Mouse (Mus musculus) left cerebral cortex, postnatal 10 days (tissue): Measurements from ENCODE around the gene Slc7a11. TPM values are rescaled to one million over a fixed set of nuclear protein-coding genes. Genes with fewer than 3 reads are reported as not detected.
"Not testable (repeated sequence)": the region's sequence is repeated elsewhere in the genome, so short reads cannot be mapped to it uniquely, and the experiment has no call there.

ENCODE experiments used
- DNase-seq, 2 experiments: peaks; one replicate each; pipeline ENCODE4 v3.0.0; 2021 to 2022; ENCODE audit warnings: low spot score in 2 of 2, mixed read lengths in 1 of 2; ENCODE audit errors: extremely low spot score in 1 of 2
- intact Hi-C: fragments of 180-260 bp; cut with DNase I; formaldehyde crosslinking; loops from one replicate; pipeline ENCODE4 v1.15.1; 2025
- total RNA-seq, 2 experiments: library from RNA; stranded (reverse); gene quantifications; 2 replicates each; pipeline ENCODE4 v1.2.3; 2021

Slc7a11 gene
- total RNA-seq: 10 to 100 TPM; 15.4 to 23.0 TPM

DNA sequence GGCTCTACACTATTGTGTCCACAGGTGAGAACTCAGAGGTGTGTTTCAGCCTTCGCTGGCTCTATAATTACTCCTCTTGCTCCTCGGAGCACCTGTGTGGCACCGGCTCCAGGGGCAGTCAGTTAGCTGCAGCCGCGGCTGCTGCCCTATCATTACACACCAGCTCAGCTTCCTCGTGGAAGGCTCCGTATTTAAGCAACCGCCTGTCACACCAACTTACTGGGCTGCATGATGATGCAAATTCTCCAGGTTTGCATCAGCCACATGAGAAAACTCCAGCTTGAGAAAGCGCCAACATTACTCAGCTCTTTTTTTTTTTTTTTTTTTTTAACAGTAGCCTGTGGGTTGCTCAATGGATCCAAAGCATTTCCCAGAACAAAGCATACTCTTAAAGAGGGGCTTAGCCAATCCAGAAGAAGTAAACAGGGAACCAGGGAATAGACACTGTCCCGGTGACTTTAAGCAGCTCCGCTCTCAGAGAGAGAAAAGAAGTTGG lies at the start of gene Slc7a11:
TSS of gene Slc7a11 (minus strand) at position 194 of the 496 bp plus-strand sequence.
- peak in 1 of 2 experiments; percentile 40 for DNase-seq
- intact Hi-C loops: no loop called here

DNA sequence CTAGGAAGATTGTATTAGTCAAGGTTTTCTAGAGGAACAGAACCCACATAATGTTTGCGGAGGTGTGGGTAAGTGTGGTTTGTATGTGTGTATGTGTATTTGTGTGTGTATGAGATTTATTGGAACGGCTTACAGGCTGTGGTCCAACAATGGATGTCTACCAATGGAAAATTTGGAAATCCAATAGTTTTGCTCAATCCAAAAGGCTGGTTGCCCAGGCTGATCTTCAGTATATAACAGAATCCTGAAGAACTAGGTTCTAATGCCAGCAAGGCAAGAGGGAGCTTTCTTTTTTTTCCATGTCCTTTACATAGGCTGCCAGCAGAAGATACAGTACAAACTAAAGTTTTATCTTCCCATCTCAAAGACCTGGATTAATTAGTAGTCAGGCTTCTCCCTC lies 48.3 kb upstream of the Slc7a11 start:
- intact Hi-C loops: no loop called here
- no peak for DNase-seq

DNA sequence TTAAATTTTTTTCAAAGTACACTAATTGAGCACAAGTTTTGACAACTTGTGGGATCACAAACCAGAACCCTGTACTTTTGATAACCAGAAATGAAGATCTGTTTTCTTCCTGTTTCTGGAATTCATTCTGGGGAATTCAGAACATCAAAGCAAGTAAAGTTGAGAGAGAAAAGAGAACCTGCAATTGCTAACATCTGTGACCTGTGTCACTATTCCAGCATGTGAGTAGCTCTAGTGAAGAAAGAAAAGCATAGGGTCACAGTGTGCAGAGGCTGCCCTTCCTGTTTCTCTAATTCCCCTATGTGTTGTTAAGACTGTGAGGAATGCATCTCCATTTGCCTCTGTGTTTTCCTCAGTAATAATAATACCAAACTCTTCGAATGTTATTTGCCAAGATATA lies 40.7 kb upstream of the Slc7a11 start:
- intact Hi-C loops: no loop called here
- no peak for DNase-seq

DNA sequence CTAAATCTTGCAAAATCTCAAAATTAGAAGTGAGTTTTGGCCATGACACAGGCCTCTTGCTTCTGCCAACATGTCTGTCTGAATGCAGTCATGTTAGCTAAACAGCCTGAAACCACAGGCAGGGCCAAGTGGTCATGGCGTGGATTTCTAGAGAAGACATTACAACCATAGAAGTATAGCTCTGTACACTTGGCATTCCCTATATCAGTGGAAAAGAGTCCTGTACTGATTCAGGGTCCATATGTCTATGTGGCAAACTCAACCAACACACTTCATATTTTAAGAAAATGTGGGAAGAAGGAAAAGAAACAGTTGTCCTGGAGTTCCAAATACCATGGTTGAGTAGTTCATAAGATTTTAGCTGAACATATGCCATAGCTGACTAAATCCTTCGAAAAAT lies 18.8 kb upstream of the Slc7a11 start:
- intact Hi-C loops: no loop called here
- no peak for DNase-seq

DNA sequence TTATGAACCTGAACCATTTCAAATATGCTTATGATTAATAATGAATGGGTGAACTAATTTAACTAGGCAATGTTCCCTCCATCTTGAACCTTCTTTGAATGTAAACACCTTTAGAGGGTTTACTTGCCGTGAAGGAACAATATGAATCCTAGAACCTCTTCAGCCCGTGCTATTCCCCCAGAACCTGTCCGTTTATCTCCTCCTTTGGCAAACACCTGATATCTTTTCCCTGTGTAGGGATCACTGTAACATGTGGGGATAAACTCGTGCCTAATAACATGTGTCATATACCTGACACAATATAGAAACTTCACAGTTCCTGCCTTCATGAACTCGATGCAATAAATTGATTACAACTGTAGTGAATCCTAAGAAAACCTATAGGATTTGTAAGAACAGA lies 13.7 kb upstream of the Slc7a11 start:
- DNase-seq: no peak
- intact Hi-C loops: no loop called here

DNA sequence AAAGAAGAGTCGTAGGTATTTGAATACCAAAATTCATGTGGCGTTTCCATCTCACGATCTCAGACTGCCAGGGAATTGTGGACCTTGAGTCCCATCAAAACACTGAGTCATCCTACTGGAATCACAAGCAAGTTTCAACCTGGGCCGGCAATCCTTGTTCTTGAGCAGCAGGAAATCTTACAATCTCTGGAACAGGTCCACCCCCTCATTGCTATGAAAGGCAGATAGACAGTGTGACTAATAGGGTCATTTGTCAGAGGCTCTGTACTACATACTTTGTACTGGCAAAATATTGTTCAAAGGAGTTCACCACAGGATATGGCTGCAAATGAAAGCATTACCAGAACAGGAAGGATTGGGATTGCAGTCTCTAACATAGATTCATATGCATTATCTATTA lies 13.2 kb upstream of the Slc7a11 start:
- DNase-seq: peak in 1 of 2 experiments; percentile 31
- intact Hi-C loops: no loop called here

DNA sequence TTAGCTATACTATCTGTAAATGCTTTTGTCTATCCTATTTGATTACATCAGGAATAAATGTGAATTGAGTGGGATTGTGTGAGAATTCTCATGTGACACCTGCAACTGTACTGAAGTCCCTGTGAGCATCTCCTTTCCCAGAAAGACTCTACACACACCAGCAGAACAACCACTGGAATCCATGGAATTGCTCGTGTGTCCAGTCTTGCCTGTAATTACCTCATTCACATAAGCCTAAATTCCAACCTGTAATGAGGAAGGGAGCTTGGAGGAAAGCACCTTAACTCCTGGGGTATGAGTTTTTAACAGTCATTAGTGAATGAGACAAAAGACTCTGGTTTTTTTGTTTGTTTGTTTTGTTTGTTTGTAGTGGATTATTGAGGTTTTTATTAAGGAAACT lies 12.6 kb upstream of the Slc7a11 start:
- intact Hi-C loops: no loop called here
- no peak for DNase-seq

DNA sequence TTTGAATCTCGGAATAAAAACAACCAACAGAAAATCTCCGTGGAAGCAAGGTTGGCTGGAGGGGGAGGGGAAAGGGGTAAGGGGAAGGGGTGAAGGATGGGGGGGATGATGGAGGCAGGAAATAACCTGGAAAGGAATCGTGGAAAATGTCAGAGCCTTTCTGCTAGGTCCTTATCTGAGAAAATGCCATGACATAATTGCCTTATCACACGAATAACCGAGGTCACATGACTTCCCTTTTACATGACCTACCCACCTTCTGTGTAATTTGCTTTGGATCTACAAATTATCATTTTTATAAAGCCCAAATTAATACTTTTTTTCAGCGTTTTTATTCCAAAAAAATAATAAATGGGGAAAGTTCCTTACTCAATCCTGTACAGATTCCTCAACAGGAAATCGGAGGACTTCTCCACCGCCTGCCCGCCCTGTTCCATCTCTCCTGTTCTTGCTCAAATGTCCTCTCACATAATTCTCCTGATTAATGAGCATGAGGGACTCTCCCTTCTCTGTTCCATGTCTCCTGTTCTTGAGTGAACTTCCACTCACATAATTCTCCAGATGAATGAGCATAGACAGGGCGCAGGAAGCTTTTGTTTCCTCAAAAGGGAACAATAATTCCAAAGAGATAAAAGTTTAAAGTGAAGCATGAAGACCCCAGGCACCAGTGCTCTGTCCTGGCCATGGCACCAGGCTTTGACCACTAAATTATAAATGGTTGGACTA lies 1.8 kb upstream of the Slc7a11 start:
- no peak for DNase-seq

DNA sequence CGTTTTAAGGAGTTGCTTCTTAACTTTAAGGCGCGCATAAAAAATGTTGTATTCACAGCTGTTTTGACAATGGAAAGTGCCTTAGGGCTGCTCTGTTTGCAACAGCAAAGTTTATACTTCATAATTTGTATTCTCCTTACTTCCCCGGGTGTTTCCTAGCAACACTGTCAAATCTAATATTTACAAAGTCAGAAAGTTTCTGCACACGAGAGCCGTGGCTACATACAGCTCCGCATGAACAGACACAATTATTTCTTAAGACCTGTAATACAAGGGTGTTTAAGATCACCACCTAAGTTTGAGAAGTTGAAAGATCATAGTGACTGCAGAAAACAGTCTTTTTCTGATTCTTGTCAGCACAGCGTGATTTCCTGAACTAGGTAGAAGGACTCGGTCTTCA lies 528 bp upstream of the Slc7a11 start:
- intact Hi-C loops: no loop called here

More for the DNA sequence above, 1.8 kb upstream of the Slc7a11 start:
- intact Hi-C loops: no loop called here

DNA sequence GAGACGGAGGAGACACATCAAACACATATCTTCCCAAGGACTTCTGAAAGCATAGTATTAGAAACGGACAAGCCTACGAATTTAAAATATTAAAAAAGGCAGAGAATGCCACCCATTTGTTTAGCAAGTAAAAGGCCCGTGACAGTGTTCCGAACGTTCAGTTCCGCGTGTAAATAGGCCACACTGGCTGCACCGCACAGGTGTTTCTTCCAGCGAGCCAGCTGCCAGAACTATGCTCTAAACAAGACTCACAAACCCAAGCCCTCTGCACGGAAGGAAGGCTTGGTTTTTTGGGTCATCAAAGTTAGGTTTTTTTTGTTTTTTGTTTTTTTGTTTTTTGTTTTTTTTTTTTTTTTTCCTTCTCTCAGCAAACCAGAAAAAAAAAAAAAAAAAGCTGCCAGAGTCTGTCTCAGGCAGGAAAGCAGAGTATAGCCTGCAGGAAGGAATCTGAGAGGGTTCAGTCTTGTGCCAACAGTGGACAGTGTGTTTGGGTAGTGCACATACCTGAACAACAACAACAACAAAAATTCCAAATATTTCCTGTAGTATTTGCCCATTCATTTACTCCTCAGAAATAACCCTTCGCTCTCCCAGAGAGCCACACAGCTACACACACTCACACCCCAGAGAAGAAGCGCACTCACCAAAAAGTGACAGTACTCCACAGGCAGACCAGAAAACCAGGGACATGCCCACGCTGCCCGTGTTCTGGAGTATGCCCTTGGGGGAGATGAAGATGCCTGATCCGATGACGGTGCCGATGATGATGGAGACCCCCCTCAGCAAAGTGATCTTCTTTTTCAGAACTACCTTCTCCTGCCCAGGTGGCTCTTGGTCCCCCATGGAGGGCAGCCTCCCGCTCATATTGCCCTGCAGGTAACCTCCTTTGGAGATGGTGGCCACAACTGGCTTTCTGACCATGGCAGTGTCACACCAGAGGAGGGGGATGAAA lies 797 bp downstream of the Slc7a11 start:
- intact Hi-C loops: no loop called here
- DNase-seq: peak in 1 of 2 experiments; percentile 24

More for the DNA sequence above, 528 bp upstream of the Slc7a11 start:
- no peak for DNase-seq

DNA sequence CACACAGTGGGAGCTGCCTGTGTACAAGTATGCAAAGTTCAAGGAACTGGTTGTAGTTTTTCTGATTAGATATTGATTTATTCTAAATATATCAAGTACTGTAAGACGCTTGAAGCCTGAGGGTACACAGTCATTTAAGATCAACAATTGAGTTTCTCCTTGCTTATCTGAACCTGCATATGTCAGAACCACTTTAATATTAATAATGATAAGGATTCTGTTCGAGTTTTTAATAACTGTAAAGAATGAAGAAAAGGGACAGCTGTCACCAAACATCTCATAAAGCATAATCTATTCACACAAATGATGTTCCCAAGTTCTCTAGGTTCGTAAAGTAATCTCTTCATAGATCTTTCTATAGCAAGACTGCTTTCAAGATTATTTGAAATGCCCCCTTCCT lies 2.1 kb downstream of the Slc7a11 start:
- no peak for DNase-seq
- intact Hi-C loops: no loop called here

DNA sequence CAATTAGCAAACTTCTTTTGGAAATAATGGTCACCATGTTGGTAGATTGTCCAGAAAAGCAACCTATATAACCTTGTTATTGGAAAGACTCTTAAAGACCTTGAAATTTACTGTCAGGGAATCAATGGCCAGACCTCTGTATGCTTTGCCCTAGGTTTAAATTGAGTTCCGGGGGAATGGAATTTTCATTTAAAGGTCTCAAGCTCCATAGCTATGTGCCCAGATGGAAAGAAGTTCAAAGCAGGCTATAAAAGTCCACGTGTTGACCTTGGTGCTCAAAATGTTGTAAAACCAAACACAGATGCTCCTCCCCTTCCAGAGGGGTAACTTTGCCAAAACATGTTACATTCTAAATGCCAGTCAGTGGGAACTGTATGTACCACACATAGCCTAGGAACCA lies 3.0 kb downstream of the Slc7a11 start:
- intact Hi-C loops: no loop called here
- no peak for DNase-seq

DNA sequence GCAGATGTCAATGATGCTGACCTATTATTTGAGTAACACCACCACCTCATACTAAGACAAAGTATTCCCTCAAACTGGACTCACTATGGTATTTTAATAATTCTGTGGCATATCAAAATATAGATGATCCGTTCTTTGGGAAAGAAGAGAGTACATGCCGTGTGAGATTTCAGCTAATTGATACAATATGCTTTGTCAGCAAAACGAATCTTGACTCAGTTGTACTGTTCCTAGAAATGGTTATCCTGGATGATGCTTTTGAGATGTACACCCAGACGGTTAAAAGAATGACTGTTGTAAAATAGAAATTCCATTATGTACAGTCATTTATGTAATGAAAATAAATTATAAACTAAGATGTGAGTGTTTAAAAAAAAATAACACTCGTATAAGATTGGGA lies 4.0 kb downstream of the Slc7a11 start:
- intact Hi-C loops: no loop called here
- no peak for DNase-seq

DNA sequence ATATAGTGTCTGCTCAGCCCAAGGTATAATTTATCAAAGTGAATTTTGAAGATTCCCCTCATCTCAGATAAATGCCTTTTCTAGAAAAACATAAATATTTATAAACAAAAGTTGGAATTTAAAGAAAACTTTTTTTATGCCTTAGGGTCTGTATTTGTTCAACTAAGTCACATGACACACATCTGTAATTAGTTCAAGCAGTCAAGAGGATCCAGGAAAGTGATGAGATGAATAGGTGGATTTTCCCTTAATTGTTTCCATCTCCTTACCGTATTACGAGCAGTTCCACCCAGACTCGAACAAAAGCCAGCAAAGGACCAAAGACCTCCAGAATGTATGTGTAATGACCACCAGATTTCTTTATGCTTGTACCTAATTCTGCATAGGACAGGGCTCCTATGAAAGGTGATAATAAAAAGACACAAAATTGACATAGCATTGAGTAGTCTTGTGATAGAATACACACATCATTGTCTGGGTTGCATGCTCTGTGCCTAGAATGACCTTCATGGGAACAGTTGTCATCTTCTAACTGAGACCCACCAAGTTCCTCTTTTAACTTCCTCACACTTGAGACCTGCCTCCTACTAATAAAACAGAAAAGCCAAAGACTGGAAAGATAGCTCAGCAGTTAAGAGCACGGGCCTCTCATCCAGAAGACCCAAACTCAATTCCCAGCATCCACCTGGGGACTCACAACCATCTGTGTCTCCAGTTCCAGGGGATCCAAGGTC lies 4.7 kb downstream of the Slc7a11 start:
- DNase-seq: no peak
- intact Hi-C loops: no loop called here

DNA sequence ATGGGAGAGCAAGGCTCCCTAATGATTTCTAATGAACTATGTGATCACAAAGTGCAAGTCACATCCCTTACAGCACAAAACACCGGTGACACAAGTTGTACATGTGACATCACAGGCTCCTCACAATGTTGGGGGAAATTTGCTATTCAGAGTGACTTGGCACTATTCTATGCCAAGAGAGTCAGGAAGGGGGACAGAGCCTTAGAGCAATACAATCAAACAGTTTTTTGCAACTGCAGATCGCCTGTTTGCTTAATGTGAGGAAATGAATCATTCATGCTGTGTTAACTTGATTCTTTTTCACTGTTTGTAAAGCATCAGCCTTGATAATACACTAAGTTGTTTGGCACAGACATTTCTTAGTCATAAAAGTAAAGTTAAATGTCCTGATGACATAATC lies 5.3 kb downstream of the Slc7a11 start:
- intact Hi-C loops, DNase-seq: not testable (repeated sequence)

DNA sequence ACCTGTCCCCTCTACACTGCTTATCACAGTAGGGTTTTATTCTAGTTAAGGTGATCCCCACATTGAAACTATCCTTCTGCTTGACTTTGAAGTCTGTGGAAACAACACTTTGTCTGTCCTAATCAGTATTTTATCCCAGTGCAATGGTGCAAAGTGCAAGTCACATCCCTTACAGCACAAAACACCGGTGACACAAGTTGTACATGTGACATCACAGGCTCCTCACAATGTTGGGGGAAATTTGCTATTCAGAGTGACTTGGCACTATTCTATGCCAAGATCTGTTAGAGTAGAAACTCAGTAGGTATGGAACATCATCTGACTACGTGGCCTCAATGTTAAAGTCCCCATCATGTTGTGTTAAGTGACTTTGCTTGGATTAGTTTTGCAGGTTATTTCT lies 7.0 kb downstream of the Slc7a11 start:
- intact Hi-C loops: not testable (repeated sequence)

DNA sequence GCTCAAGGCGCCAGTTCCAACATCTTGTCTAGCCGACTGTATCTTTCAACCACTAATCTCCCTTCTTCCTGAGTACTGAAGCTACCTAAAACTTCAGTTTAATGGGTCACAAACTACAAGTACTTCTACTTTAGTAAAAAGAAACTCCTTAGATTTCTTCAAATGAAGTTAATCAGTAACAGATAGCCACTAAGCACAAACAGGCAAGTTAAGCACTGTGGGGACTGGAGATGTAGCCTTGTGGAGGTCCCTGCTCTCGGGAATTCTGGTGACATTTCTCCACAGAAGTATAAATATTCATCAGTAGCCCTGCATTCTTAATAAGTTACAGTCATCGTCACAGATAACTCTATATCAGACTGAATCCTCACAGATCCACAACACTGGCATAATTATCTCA lies 9.6 kb downstream of the Slc7a11 start:
- no peak for DNase-seq
- intact Hi-C loops: no loop called here

More for the DNA sequence above, 7.0 kb downstream of the Slc7a11 start:
- not testable (repeated sequence) for DNase-seq

DNA sequence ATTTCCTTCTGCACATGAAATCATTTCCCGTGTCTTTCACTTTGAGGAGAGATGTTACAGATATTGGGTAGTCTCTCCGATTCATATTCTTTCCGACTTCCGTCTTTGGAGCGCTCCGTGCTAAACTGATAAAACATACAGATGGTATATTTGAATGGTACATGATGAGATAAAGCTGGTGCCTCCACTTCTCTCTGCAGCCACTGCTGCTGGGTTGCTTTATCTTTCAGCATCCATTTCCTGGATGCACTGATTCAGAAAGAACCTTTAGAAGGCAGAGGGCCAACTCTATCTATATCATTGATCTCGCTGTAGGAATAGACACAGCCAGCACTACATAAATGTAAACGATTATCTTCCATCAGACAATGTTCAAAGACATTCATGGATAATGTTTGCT lies 12.6 kb downstream of the Slc7a11 start:
- intact Hi-C loops: no loop called here
- no peak for DNase-seq
